Mouse (Mus musculus) heart, adult 2 months (tissue): Measurements from ENCODE around the gene Tas2r113.

Experiments
- CTCF ChIP-seq: fragments of 200-600 bp; IDR thresholded peaks from 2 replicates; pipeline ENCODE4 v1.8.1; 2022; ENCODE audit warnings: antibody characterized with exemption, mild to moderate bottlenecking, moderate library complexity
- POLR2A ChIP-seq: fragments of 200-500 bp; IDR thresholded peaks from 2 replicates; pipeline ENCODE4 v1.6.1; 2011; ENCODE audit warnings: mild to moderate bottlenecking, low read depth, low read length, control low read depth; ENCODE audit not compliant: insufficient read depth

DNA sequence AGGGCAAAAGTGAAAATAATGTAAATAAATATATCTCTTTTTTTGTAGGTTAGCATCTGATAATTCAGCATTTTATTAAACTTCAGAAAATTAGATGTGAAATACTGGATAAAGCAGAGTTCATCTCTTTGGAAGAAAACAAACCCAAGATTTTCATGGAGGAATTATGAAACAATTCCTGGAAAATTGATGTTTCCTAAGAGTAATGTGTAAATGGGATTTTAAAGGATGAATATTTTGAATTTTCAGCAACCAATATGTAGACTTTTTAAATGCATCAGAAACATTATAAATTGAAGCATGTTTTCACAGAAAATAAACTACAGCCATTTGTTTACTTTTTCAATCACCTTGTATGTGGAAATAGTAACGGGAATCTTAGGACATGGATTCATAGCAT is 46.0 kb upstream of the Tas2r113 start, which contains the start of gene Tas2r123:
- no peak for TF ChIP-seq POLR2A
- no peak for TF ChIP-seq CTCF
